In genomic region chr7:29043674-29044057, GRCm38 (mm10) we compare ENCODE assay signal across 9 mouse cellular contexts.
DNase-seq lines count a peak whose midpoint lies in the region; ATAC-seq lines count a peak whose summit lies in the region.
"Had no signal": no experiment of that assay in that cellular context is flagged by ENCODE, and none has a peak within 500 bp of the region (broad histone marks: within the 10 kb centered on the region; RNA-seq: fewer than 3 reads in every experiment).

No protein-coding gene starts in this region.

- no peaks in the 10 kb centered on the region for H3K27me3 ChIP-seq in kidney, embryonic 16.5 days (ENCODE audit: insufficient read depth, low read length)
- no peaks in the 10 kb centered on the region for H3K27me3 ChIP-seq in embryonic facial prominence, embryonic 15.5 days

- no peak overlapping the region for H3K27ac ChIP-seq in kidney, embryonic 16.5 days (ENCODE audit: low read length)
- peak overlapping the region; percentile 55; the same call in 1 of the 2 replicates for H3K27ac ChIP-seq in embryonic facial prominence, embryonic 15.5 days (replicated peaks)
- peak overlapping the region; percentile 62 for H3K27ac ChIP-seq in macrophage
- H3K27ac ChIP-seq: liver, embryonic 14.5 days had no signal

- intact Hi-C loops in gastrocnemius, postnatal 36 days (cut with DNase I), result no loop called here

- peaks cover 36% of the 10 kb centered on the region for H3K4me1 ChIP-seq in kidney, embryonic 16.5 days (ENCODE audit: insufficient read depth, low read length)
- peaks cover 26% of the 10 kb centered on the region for H3K4me1 ChIP-seq in embryonic facial prominence, embryonic 15.5 days

- no peaks in the 10 kb centered on the region for H3K36me3 ChIP-seq in kidney, embryonic 16.5 days (ENCODE audit: insufficient read depth, low read length)
- no peaks in the 10 kb centered on the region for H3K36me3 ChIP-seq in embryonic facial prominence, embryonic 15.5 days
- H3K36me3 ChIP-seq in macrophage (ENCODE audit: inconsistent target), result no peaks in the 10 kb centered on the region

- 25% methylated on average over 11 of the region's 11 CpGs for WGBS in kidney, embryonic 16.5 days
- 28% methylated on average over 11 of the region's 11 CpGs for WGBS in embryonic facial prominence, embryonic 15.5 days
- WGBS in macrophage (ENCODE audit: missing documents), result 34% methylated on average over 10 of the region's 11 CpGs

- H3K4me2 ChIP-seq in kidney, embryonic 16.5 days (replicated peaks; ENCODE audit: low read depth, low read length), result peak overlapping the region; percentile 33
- 0 out of 2 replicates have a peak overlapping the region, but pooled peaks have one; percentile 8 for H3K4me2 ChIP-seq in embryonic facial prominence, embryonic 15.5 days (replicated peaks)

- H3K9me3 ChIP-seq in kidney, embryonic 16.5 days (ENCODE audit: low read length), result no peaks in the 10 kb centered on the region; the same call in 1 of the 2 replicates
- H3K9me3 ChIP-seq in embryonic facial prominence, embryonic 15.5 days (replicated peaks), result no peaks in the 10 kb centered on the region

- H3K79me2 ChIP-seq in macrophage (ENCODE audit: inconsistent target), result no peaks in the 10 kb centered on the region

- DNase-seq in kidney, postnatal 10 days, result no peak
- peak; percentile 82 for DNase-seq in R1 (ENCODE audit: low read depth, low spot score)
- no peak for DNase-seq in gastrocnemius, postnatal 36 days
- no peak for DNase-seq in retina, embryonic 14.5 days (ENCODE audit: low spot score)

- peak overlapping the region; percentile 8; the same call in 1 of the 2 replicates for H3K4me3 ChIP-seq in kidney, embryonic 16.5 days (ENCODE audit: low read length)
- no peak overlapping the region for H3K4me3 ChIP-seq in embryonic facial prominence, embryonic 15.5 days (replicated peaks)
- H3K4me3 ChIP-seq in macrophage (ENCODE audit: inconsistent target), result no peak overlapping the region

- H3K9ac ChIP-seq in kidney, embryonic 16.5 days (replicated peaks; ENCODE audit: low read length), result no peak overlapping the region
- no peak overlapping the region for H3K9ac ChIP-seq in embryonic facial prominence, embryonic 15.5 days
- H3K9ac ChIP-seq: liver, embryonic 14.5 days had no signal

- ATAC-seq in kidney, embryonic 16.5 days (ENCODE audit: low FRiP score, low TSS enrichment), result 0 out of 2 replicates have a peak, but pooled peaks have one; percentile 44
- ATAC-seq in embryonic facial prominence, embryonic 15.5 days (ENCODE audit: insufficient number of reproducible peaks, low FRiP score, low TSS enrichment, low read depth), result no peak
- no peak for ATAC-seq in monocyte, adult 5-6 weeks (replicated peaks; ENCODE audit: insufficient number of reproducible peaks, low FRiP score, low TSS enrichment, poor library complexity, severe bottlenecking)
